ENCODE assay signal across 27 mouse cellular contexts in the genomic region with DNA sequence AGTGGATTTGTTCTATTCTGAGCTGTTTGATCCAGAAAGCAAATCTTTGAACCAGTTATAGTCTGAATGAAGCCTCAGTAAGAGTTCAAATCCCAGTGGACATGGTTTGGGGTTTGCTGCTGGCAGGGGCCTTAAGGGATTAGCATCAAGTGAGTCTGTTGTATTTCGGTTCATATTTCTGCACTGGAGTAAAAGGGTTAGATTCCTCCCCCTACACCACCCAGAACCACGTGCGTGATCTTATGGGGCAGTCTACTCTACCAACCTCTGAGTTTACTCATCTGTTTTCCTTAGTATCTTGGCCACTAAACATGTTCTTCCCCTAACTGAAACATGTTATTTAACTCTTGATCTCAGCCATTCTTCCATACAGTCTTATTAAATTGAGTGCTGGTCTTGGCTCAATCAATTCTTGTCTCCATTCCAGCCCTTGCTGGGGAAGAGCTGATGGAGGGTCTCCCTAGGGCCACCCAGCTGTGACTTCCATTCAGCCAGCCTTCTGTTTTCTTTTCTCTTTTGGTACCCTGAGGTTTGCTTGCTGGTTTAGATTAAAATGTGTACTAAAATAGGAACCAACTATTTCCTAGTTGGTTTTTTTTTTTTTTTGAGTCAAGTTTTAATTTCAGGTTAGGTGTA. TPM values are rescaled to one million over a fixed set of nuclear protein-coding genes. Genes with fewer than 3 reads are reported as not detected.
"Had no signal": no experiment of that assay in that cellular context is flagged by ENCODE, and none has a peak within 500 bp of the region (broad histone marks: within the 10 kb centered on the region; RNA-seq: fewer than 3 reads in every experiment).

No protein-coding gene starts in this region.

- H3K9me3 ChIP-seq: heart, embryonic 10.5 days; heart, embryonic 12.5 days; hindbrain, embryonic 10.5 days; hindbrain, embryonic 12.5 days; intestine, embryonic 15.5 days; limb, embryonic 12.5 days; liver, embryonic 13.5 days had no signal

- H3K4me1 ChIP-seq: heart, embryonic 10.5 days; hindbrain, embryonic 10.5 days; hindbrain, embryonic 12.5 days; intestine, embryonic 15.5 days; liver, embryonic 13.5 days had no signal

- DNase-seq: gastrocnemius, adult 2 months; gastrocnemius, postnatal 10 days; gastrocnemius, postnatal 25 days; heart, adult 18-20 months; heart, postnatal 10 days; heart, postnatal 4 days; kidney, adult 18-20 months; kidney, adult 8-10 months; kidney, postnatal 10 days; kidney, postnatal 25 days; kidney, postnatal 4 days; left cerebral cortex, postnatal 4 days; liver; liver, embryonic 13.5 days had no signal

- H3K9ac ChIP-seq: heart, embryonic 12.5 days; hindbrain, embryonic 12.5 days; hindbrain, embryonic 14.5 days; intestine, embryonic 15.5 days; limb, embryonic 12.5 days; liver, embryonic 13.5 days had no signal

- H3K27ac ChIP-seq: gastrocnemius, adult 2 months; heart, embryonic 10.5 days; hindbrain, embryonic 10.5 days; hindbrain, embryonic 12.5 days; hindbrain, embryonic 14.5 days; intestine, embryonic 15.5 days; layer of hippocampus, adult 2 months; limb, embryonic 12.5 days; liver, embryonic 13.5 days had no signal

- H3K4me3 ChIP-seq: gastrocnemius, adult 2 months; heart, embryonic 10.5 days; heart, embryonic 12.5 days; hindbrain, embryonic 10.5 days; hindbrain, embryonic 12.5 days; intestine, embryonic 15.5 days; layer of hippocampus, adult 2 months; limb, embryonic 12.5 days; liver, embryonic 13.5 days had no signal

- H3K4me2 ChIP-seq: heart, embryonic 12.5 days; hindbrain, embryonic 12.5 days; hindbrain, embryonic 14.5 days; intestine, embryonic 15.5 days; limb, embryonic 12.5 days; liver, embryonic 11.5 days; liver, embryonic 13.5 days had no signal

- H3K27me3 ChIP-seq: heart, embryonic 12.5 days; hindbrain, embryonic 12.5 days; intestine, embryonic 15.5 days; limb, embryonic 12.5 days; liver, embryonic 13.5 days had no signal

- ATAC-seq: hindbrain, embryonic 16.5 days; inflammation-experienced regulatory T-cells, adult 6 months; intestine, embryonic 15.5 days; intestine, postnatal 0 days had no signal

- H3K36me3 ChIP-seq: heart, embryonic 10.5 days; heart, embryonic 12.5 days; hindbrain, embryonic 10.5 days; hindbrain, embryonic 12.5 days; intestine, embryonic 15.5 days; limb, embryonic 12.5 days; liver, embryonic 13.5 days had no signal

RNA-seq across cellular contexts. Expression of a gene that starts 11.3 kb away (rescaled TPM):
- total RNA-seq: granulocyte monocyte progenitor cell, adult 5-6 weeks had no signal
- polyA plus RNA-seq: inflammation-experienced regulatory T-cells, adult 6 months had no signal

RNA-seq across cellular contexts. Expression of a gene that starts 38.1 kb away (rescaled TPM):
- total RNA-seq: gastrocnemius, adult 2 months; gastrocnemius, postnatal 25 days; granulocyte monocyte progenitor cell, adult 5-6 weeks had no signal
- polyA plus RNA-seq: liver, embryonic 13.5 days had no signal
